Mouse (Mus musculus) C2C12 (cell line): ENCODE results near the gene Map3k6. TPM values are rescaled to one million over a fixed set of nuclear protein-coding genes. Genes with fewer than 3 reads are reported as not detected.

Source experiments
- H3K27me3 ChIP-seq: one replicate; pipeline ENCODE4 v1.6.1; 2011; ENCODE audit not compliant: control insufficient read depth, insufficient read depth, insufficient read length
- H3K36me3 ChIP-seq: one replicate; pipeline ENCODE4 v1.6.1; 2011; ENCODE audit not compliant: control insufficient read depth, insufficient read depth
- H3K4me3 ChIP-seq: one replicate; pipeline ENCODE4 v1.5.1; 2011; ENCODE audit warnings: mild to moderate bottlenecking, control low read depth; ENCODE audit not compliant: poor library complexity, insufficient read depth, severe bottlenecking
- H3K79me2 ChIP-seq: one replicate; pipeline ENCODE4 v1.6.1; 2011; ENCODE audit not compliant: control insufficient read depth, insufficient read depth
- H3K79me3 ChIP-seq: one replicate; pipeline ENCODE4 v1.6.1; 2011; ENCODE audit warnings: low read depth, control low read depth
- H3ac ChIP-seq: one replicate; pipeline ENCODE3; 2011; ENCODE audit warnings: low read depth; ENCODE audit not compliant: control insufficient read depth, insufficient read length
- CEBPB ChIP-seq: IDR thresholded peaks from one replicate; pipeline ENCODE4 v1.6.1; 2011; ENCODE audit warnings: low read depth, mild to moderate bottlenecking, control low read depth, moderate library complexity
- CTCF ChIP-seq: IDR thresholded peaks from one replicate; pipeline ENCODE4 v1.5.1; 2011; ENCODE audit not compliant: control insufficient read depth, insufficient read depth, insufficient read length
- FOSL1 ChIP-seq: IDR thresholded peaks from one replicate; pipeline ENCODE4 v1.8.0; 2011; ENCODE audit warnings: mild to moderate bottlenecking, low read length; ENCODE audit not compliant: poor library complexity, insufficient read depth, severe bottlenecking
- MAX ChIP-seq: IDR thresholded peaks from one replicate; pipeline ENCODE4 v1.6.1; 2011; ENCODE audit warnings: mild to moderate bottlenecking, control low read depth
- MYOD1 ChIP-seq: IDR thresholded peaks from one replicate; pipeline ENCODE4 v1.6.1; 2011; ENCODE audit warnings: low read depth; ENCODE audit not compliant: control insufficient read depth, insufficient read length
- MYOG ChIP-seq: IDR thresholded peaks from one replicate; pipeline ENCODE4 v1.6.1; 2011; ENCODE audit not compliant: control insufficient read depth, insufficient read length; ENCODE audit errors: extremely low read depth
- USF1 ChIP-seq: IDR thresholded peaks from one replicate; pipeline ENCODE4 v1.6.1; 2011; ENCODE audit warnings: low read depth, mild to moderate bottlenecking, control low read depth, moderate library complexity
- polyA plus RNA-seq: library from polyadenylated mRNA; unstranded; fragments of >200 nt; fragmentation: generic; extraction: Trizol; gene quantifications from one replicate; pipeline ENCODE4 v1.2.1, GENCODE M21; 2012; ENCODE audit warnings: missing spikeins

The Map3k6 gene
- polyA plus RNA-seq, 1 experiment: 7.3 TPM

GRCm38 (mm10) chr4:133264559-133264958, 23.9 kb downstream of the Map3k6 start:
- Histone ChIP-seq H3K79me3 (no peaks in the 10 kb centered on the region), H3K4me3 (no peak overlapping the region), H3K36me3 (peaks cover 32% of the 10 kb centered on the region), H3K27me3 (no peaks in the 10 kb centered on the region), H3ac (no peak overlapping the region), H3K79me2 (peaks cover 3% of the 10 kb centered on the region)
- TF ChIP-seq CEBPB (no peak), MYOD1 (no peak), MYOG (no peak), FOSL1 (no peak), CTCF (no peak), MAX (no peak), USF1 (no peak)

GRCm38 (mm10) chr4:133265297-133265696, 24.7 kb downstream of the Map3k6 start:
- TF ChIP-seq FOSL1: no peak
- TF ChIP-seq MYOG: no peak
- no peak for TF ChIP-seq CTCF
- no peak for TF ChIP-seq CEBPB
- TF ChIP-seq MAX: no peak
- no peak for TF ChIP-seq USF1
- TF ChIP-seq MYOD1: no peak
- Histone ChIP-seq H3K79me3 (no peaks in the 10 kb centered on the region), H3K27me3 (no peaks in the 10 kb centered on the region), H3K36me3 (peaks cover 38% of the 10 kb centered on the region), H3K4me3 (no peak overlapping the region), H3ac (no peak overlapping the region), H3K79me2 (peaks cover 10% of the 10 kb centered on the region)

- H3K79me3 ChIP-seq: no peaks in the 10 kb centered on the region
- no peak overlapping the region for H3ac ChIP-seq
- H3K4me3 ChIP-seq: no peak overlapping the region
- H3K79me2 ChIP-seq: peaks cover 15% of the 10 kb centered on the region
- TF ChIP-seq CTCF (no peak), CEBPB (no peak), MAX (no peak), USF1 (no peak), MYOG (no peak), MYOD1 (no peak), FOSL1 (no peak)
- H3K36me3 ChIP-seq: peaks cover 38% of the 10 kb centered on the region
- H3K27me3 ChIP-seq: no peaks in the 10 kb centered on the region
These were observed 25.1 kb downstream of the Map3k6 start for GRCm38 (mm10) chr4:133265759-133266158.

DNA sequence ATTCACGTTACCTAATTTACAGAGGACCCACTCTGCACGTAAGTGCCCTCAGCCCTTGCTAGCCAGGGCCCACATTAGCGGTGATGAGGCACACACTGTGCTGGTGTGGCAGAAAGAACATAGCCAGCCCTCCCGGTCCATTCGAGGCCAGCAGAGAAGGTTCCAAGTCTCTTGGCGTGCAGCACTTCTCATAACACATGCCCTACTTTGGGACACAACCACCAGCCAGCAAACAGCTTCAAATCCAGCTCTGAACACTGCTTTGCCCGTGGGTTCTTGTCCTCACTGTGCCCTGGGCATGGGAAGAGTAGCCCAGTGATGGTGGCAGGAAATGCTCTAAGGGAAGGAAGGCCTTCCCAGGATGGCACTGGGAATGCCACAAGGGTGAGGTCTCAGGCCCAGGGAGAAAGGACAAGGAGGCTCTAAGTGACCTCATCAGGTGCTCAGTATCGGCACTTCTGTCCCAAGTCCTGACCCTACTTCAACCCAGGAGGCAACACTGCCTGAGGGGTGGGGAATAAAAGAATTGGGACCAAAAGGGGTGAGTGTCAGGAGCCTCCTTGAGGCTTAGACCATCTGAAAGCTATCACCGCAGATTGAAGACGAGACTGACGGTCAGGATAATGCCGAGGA, 25.7 kb downstream of the Map3k6 start:
- Histone ChIP-seq H3ac (no peak overlapping the region), H3K79me3 (peaks cover under 1% of the 10 kb centered on the region), H3K79me2 (peaks cover 21% of the 10 kb centered on the region), H3K36me3 (peaks cover 38% of the 10 kb centered on the region), H3K27me3 (no peaks in the 10 kb centered on the region), H3K4me3 (no peak overlapping the region)
- TF ChIP-seq USF1 (no peak), FOSL1 (no peak), CTCF (no peak), CEBPB (no peak), MYOG (no peak), MYOD1 (no peak), MAX (no peak)

DNA sequence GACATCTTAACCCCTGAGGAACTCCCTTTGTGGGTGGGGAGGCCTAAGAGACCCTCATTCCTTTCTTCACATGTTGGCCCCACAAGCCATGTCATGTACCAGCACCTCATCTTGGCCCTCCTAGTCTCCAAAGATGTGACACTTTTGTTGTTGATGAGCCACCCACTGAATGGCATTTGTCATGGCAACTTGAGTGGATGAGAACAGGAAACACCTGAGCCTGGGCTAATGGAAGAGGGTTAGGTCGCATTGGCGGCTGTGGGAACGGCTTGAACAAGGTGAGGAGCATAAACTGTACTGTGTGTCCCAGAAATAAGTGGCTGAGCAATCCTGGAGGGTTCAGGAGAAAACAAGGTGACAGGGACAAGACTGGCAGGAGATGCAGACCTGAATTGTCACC, 28.3 kb downstream of the Map3k6 start:
- H3K27me3 ChIP-seq: no peaks in the 10 kb centered on the region
- peaks cover 38% of the 10 kb centered on the region for H3K36me3 ChIP-seq
- peaks cover 46% of the 10 kb centered on the region for H3K79me2 ChIP-seq
- TF ChIP-seq CTCF (no peak), FOSL1 (no peak), MYOG (no peak), MYOD1 (no peak), CEBPB (no peak), USF1 (no peak), MAX (no peak)
- H3K79me3 ChIP-seq: peaks cover 10% of the 10 kb centered on the region
- no peak overlapping the region for H3ac ChIP-seq
- H3K4me3 ChIP-seq: no peak overlapping the region
